Mouse (Mus musculus) liver, embryonic 12.5 days (tissue): ENCODE results near the gene Ccdc106. TPM values are rescaled to one million over a fixed set of nuclear protein-coding genes. Genes with fewer than 3 reads are reported as not detected.

Experiments used
- polyA plus RNA-seq: library from polyadenylated mRNA; unstranded; fragments of >200 nt; fragmentation: Nextera tagmentation; extraction: Ambion mirVana; gene quantifications from 2 replicates; pipeline ENCODE4 v1.2.1, GENCODE M21; 2016

The Ccdc106 gene
- polyA plus RNA-seq, 1 experiment from 2014 or later: 2.2 TPM

Other genes with a start within 250 kb of the Ccdc106 start
- not detected in 2 replicates for gene Fam71e2, start 249.3 kb upstream of the Ccdc106 start, polyA plus RNA-seq
- 0.06 TPM in 1 of 2 replicates, not detected in the other for gene Il11, start 237.7 kb upstream of the Ccdc106 start, polyA plus RNA-seq
- gene Tmem190, start 237.6 kb upstream of the Ccdc106 start, polyA plus RNA-seq: 0.46 TPM in 1 of 2 replicates, not detected in the other
- 18.9 and 19.2 TPM in 2 replicates for gene Tmem238, start 230.9 kb upstream of the Ccdc106 start, polyA plus RNA-seq
- gene Rpl28, start 227.7 kb upstream of the Ccdc106 start, polyA plus RNA-seq: 397 and 413 TPM in 2 replicates
- 353 and 370 TPM in 2 replicates for gene Ube2s, start 208.0 kb upstream of the Ccdc106 start, polyA plus RNA-seq
- gene Shisa7, start 175.9 kb upstream of the Ccdc106 start, polyA plus RNA-seq: not detected in 2 replicates
- 3.5 and 3.9 TPM in 2 replicates for gene Isoc2b, start 150.3 kb upstream of the Ccdc106 start, polyA plus RNA-seq
- 0.62 and 0.95 TPM in 2 replicates for gene Isoc2a, start 143.4 kb upstream of the Ccdc106 start, polyA plus RNA-seq
- 0.10 TPM in 1 of 2 replicates, not detected in the other for gene Gm36210, start 114.0 kb upstream of the Ccdc106 start, polyA plus RNA-seq
- 2.4 and 2.7 TPM in 2 replicates for gene Zfp628, start 105.3 kb upstream of the Ccdc106 start, polyA plus RNA-seq
- gene Nat14, start 98.5 kb upstream of the Ccdc106 start, polyA plus RNA-seq: 0.54 and 0.67 TPM in 2 replicates
- gene Ssc5d, start 94.8 kb upstream of the Ccdc106 start, polyA plus RNA-seq: 0.13 and 0.19 TPM in 2 replicates
- not detected in 2 replicates for gene Sbk2, start 56.1 kb upstream of the Ccdc106 start, polyA plus RNA-seq
- not detected in 2 replicates for gene Sbk3, start 49.4 kb upstream of the Ccdc106 start, polyA plus RNA-seq
- gene Zfp579, start 24.4 kb upstream of the Ccdc106 start, polyA plus RNA-seq: 6.4 and 6.9 TPM in 2 replicates
- gene Zfp524, start 6.1 kb upstream of the Ccdc106 start, polyA plus RNA-seq: 11.5 and 11.7 TPM in 2 replicates
- gene Fiz1, start 5.9 kb upstream of the Ccdc106 start, polyA plus RNA-seq: 29.4 TPM in 2 replicates
- 0.62 and 1.0 TPM in 2 replicates for gene Gm44973, start 5.1 kb upstream of the Ccdc106 start, polyA plus RNA-seq
- 2.6 and 2.7 TPM in 2 replicates for gene Zfp865, start 177 bp upstream of the Ccdc106 start, polyA plus RNA-seq
- gene 4632433K11Rik, start 13.6 kb downstream of the Ccdc106 start, polyA plus RNA-seq: not detected in 2 replicates
- 1.1 and 1.3 TPM in 2 replicates for gene Zfp784, start 17.9 kb downstream of the Ccdc106 start, polyA plus RNA-seq
- gene Zfp580, start 31.0 kb downstream of the Ccdc106 start, polyA plus RNA-seq: 5.2 and 5.6 TPM in 2 replicates
- 97.6 and 109 TPM in 2 replicates for gene U2af2, start 41.6 kb downstream of the Ccdc106 start, polyA plus RNA-seq
- 66.2 and 69.1 TPM in 2 replicates for gene Epn1, start 59.7 kb downstream of the Ccdc106 start, polyA plus RNA-seq
- not detected in 2 replicates for gene Rfpl4, start 96.4 kb downstream of the Ccdc106 start, polyA plus RNA-seq
- 0.38 TPM in 1 of 2 replicates, not detected in the other for gene Rasl2-9, start 105.4 kb downstream of the Ccdc106 start, polyA plus RNA-seq
- 0.05 TPM in 1 of 2 replicates, not detected in the other for gene Vmn1r55, start 129.1 kb downstream of the Ccdc106 start, polyA plus RNA-seq
- gene Vmn1r56, start 176.2 kb downstream of the Ccdc106 start, polyA plus RNA-seq: not detected in 2 replicates
- not detected in 2 replicates for gene Vmn1r57, start 197.9 kb downstream of the Ccdc106 start, polyA plus RNA-seq